Mouse (Mus musculus) heart, postnatal 14 days (tissue): ENCODE measurements at regions not wholly inside any gene's neighbourhood (a gene's known extent, or its start where the extent isn't known, plus 50 kb on each side); places are given as distances from the start of the nearest gene placed in this dataset.

Experiments
- DNase-seq, 2 experiments: peaks; one replicate each; pipeline ENCODE4 v3.0.0; 2021 to 2022
- intact Hi-C: fragments of 180-260 bp; cut with DNase I; formaldehyde crosslinking; loops from one replicate; pipeline ENCODE4 v1.15.1; 2025

DNA sequence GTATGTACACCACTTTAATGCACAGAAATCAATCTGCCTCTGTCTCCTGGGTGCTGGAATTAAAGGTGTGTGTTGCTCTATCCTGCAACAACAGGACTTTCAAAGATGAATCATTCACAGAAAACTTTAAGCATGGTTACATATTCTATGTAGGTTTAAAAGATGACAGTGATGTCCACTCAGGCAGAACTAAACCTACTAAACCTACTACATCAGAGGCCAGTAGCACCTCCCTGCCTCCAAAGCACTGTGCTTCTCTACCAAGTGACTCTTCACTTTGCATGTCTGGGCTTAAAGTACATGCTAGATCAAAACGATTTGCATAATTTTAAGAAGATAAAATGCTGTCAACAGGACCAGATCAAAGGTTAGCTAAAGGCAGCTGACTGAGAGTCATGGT is 156.0 kb upstream of the Cttnbp2 start:
- intact Hi-C loops = no loop called here
- DNase-seq = no peak

DNA sequence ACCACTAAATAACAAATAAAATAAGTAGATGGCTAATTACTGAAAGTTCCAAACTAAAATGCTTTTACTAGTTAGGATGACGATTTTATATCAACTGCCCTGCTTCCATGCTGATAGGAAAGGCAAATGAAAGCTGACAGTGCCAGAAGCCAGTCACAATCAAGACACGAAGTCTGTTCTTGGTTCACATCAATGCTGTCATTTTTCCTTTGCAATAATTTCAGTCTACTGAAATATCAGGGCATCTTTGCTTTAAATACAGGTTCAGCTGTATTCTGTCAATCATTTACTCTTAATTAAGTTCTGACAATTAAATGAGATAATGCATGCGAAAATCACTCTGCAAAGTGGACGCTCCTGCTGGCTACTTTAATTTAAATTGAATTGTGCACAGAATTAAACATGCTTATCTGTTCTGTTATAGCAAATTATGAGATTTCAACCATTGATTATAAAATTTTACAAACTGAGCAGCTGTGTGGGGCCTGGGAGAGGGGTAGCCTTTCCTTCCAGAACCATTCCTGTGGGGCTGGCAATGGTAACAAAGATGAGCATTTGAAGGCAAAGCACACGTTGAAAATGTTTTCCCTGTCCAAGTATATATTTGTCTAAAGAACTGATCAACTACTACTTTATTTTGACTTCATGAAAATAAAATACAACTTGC is 160.1 kb upstream of the Cttnbp2 start:
- no peak for DNase-seq
- intact Hi-C loops = no loop called here

- DNase-seq = no peak
- intact Hi-C loops = no loop called here
Observed at GRCm38 (mm10) chr6:18677131-18677530, 162.5 kb upstream of the Cttnbp2 start.

DNA sequence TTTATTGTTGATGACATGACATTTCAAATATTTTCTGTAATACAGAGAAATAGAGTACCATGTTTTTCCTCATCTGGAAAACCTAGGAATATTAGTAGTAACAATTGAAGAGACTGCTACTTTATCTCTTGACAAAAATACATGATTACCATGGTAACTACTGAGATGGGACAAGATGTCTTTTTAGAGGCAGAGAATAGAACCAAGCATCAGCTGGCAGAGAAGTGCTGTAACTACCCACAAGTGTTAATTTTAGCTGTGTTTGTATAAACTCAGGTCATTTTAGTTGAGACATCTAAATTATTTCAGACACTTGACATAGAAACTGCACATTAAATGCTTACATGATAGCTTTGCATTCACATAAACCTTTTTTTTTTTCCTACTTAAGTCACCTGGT is 166.1 kb upstream of the Cttnbp2 start:
- DNase-seq = no peak
- intact Hi-C loops = no loop called here

DNA sequence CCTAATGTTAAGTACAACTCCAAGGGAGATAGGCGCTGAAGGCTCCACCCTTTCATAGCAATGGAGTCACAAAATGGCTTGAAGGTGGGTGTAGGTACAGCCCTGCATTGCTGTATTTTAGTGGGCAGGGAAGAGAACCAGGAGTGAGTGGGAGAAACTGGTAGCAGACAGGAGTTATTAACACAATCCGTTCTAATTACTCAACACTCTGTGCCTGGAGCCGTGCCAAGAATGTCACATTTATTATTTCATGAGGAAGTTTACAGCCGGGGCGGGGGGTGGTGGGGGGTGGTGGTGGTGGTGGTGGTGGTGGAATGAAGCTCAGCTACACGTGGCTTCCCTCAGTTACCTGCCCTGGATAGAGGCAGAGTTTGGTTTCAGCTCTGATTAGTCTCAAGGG is 166.3 kb upstream of the Lsm8 start:
- peak in 1 of 2 experiments; percentile 1 for DNase-seq
- intact Hi-C loops = no loop called here

DNA sequence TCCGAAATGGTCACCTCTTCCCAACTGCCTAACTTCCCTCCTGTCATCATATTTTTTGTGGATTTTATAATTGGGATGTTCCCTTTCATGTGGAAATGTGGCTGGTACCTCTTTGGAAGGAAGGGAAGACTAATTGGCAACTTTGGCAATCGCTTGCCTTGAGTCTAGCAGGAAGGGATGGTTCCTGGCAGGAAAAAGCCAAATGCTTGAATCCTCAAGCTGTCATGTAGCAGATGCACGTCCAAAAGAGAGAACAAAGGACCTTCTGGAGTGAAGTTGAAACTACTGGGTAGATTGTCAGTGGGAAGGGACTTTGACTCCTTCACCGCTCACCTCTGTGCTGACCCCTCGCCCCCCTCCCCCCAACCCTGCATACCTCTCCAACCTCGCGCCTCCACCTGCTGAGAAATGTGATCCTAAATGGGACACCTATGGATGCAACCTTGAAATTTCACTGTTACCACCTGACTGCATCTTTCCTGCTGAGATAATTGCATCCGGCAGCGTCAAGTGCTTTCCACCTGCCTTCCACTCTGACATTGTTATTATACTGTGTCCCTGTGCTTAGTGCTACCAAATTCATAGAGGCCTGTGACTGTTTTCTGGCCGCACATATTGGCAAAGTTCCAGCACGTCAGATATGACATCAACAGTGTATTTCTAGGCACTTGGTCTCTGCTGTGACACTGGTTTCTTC is 159.6 kb upstream of the Lsm8 start:
- DNase-seq = no peak
- intact Hi-C loops = no loop called here

DNA sequence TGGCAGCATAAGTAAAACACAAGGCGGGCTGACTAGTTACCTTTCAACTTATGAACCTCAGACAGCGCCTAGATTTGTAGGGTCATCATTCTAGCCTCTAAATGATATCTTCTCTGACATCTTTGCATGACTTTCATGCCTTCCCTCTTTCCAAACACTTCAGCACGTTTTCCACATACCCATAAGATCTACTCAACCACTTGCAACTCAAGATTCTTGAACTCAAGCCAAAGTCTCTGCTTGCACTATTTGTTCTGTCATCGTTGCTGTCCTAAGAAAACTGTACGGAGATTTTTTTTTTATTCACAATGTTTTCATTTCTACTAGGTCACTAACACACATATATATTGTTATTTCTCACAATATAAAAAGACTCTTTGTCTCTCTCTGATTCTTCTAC is 150.8 kb upstream of the Lsm8 start:
- intact Hi-C loops = no loop called here
- no peak for DNase-seq

GRCm38 (mm10) chr6:18698989-18699728 is 149.2 kb upstream of the Lsm8 start:
- intact Hi-C loops = no loop called here
- DNase-seq = no peak

GRCm38 (mm10) chr6:18699729-18700386 is 148.5 kb upstream of the Lsm8 start:
- DNase-seq = no peak
- intact Hi-C loops = no loop called here

DNA sequence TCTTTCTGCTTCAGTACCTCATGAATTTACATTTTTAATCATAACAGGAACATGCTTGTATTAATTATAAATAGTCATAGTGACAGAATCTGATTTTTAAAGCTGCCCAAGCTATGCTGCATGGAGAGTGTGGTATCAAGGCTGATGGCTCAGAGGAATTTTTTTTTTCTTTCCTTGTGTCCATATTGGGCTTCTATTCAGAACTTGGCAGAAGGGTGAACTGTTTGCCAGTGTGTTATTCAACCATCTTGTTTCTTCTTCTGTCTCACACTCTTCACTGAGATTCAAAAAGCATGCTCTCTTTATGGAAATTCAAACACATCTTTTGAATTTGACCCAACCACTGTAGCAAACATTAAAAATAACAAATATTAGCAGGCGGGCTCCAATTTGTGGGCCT is 137.6 kb upstream of the Lsm8 start:
- no peak for DNase-seq
- intact Hi-C loops = no loop called here

DNA sequence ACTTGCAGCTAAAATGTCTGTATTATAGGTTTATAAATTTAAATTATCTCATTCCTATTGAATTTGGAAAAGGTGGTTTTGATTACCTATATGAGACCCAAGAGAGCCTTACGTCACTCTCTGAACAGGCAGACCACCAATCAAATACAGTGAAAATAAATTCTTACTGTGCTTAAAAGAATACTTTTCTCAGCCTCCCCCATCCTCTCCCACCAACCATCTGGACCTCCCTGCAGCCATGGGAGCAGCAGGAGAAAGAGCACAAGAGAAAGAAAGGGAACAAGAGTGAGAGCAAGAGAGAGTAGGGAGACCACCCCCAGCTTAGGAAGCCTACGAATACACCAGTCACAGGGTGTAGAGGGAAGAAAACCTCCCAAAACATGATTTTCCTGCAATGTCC is 99.5 kb upstream of the Lsm8 start:
- intact Hi-C loops = no loop called here

GRCm38 (mm10) chr6:18764536-18764935 is 83.8 kb upstream of the Lsm8 start:
- intact Hi-C loops = no loop called here
- no peak for DNase-seq

More for the DNA sequence above, 99.5 kb upstream of the Lsm8 start:
- no peak for DNase-seq

- intact Hi-C loops = no loop called here
- DNase-seq = no peak
Observed at GRCm38 (mm10) chr6:18795390-18795789, 53.0 kb upstream of the Lsm8 start.

DNA sequence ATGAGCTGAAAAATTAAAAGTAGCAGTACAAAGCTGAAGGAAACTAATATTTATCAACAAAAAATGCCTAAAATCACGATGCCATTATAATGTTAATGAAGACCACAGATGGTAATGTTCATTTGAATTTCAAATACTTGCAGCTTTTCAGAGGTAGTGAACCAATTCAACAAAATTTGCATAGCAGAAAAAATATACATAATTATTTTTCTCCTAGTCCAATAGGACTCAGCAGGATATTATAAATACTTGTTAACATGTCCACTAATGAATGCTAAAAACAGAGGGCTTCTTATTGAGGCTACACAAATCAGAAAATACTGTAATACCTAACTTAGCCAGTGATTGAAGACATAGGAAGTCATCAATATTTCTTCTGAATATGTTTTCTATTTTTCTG is 52.5 kb upstream of the Lsm8 start:
- intact Hi-C loops = no loop called here
- DNase-seq = no peak

GRCm38 (mm10) chr6:18796540-18796939 is 51.8 kb upstream of the Lsm8 start:
- intact Hi-C loops = no loop called here
- DNase-seq = no peak
